Mouse (Mus musculus): ENCODE results near the gene Ak9. TPM values are rescaled to one million over a fixed set of nuclear protein-coding genes. Genes with fewer than 3 reads are reported as not detected.
"Not testable (repeated sequence)": the region's sequence is repeated elsewhere in the genome, so short reads cannot be mapped to it uniquely, and the experiment has no call there.

Gene Ak9
- polyA plus RNA-seq, 1 experiment from 2014 or later: not detected

- Histone ChIP-seq H3K4me3 (no peak overlapping the region), H3K9me3 (no peaks in the 10 kb centered on the region), H3K36me3 (no peaks in the 10 kb centered on the region), H3K9ac (replicated peaks) (no peak overlapping the region), H3K4me2 (replicated peaks) (no peak overlapping the region), H3K4me1 (no peaks in the 10 kb centered on the region), H3K27me3 (no peaks in the 10 kb centered on the region), H3K27ac (replicated peaks) (no peak overlapping the region)
- WGBS: 88% methylated on average over 9 of the region's 9 CpGs
- no peak for ATAC-seq (ENCODE audit: low FRiP score, low read depth)
Measured at GRCm38 (mm10) chr10:41365086-41365485, 61.3 kb downstream of the Ak9 start.

DNA sequence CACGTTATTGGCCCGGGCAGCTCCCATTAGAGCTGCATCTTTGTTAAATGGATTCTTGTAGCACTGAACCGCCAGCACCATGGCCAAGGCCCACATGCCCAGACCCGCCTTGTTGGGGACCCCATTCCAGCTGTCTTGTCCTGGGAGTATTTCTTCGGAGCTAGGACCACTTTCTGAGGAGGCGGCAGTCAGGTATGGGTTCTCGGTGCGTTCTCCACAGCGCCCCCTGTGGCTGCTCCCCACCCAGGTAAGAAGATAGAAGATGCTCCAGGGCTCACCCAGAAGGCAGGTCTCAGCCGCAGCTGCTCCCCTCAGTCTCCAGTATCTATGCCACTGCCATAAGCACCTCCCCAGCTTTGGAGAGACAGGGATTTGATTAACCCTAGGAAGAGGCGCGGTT, 76.7 kb downstream of the Ak9 start:
- no peak overlapping the region for H3K27ac ChIP-seq (replicated peaks)
- no peak for ATAC-seq (ENCODE audit: low FRiP score, low read depth)
- no peaks in the 10 kb centered on the region for H3K27me3 ChIP-seq
- 73% methylated on average over 12 of the region's 12 CpGs for WGBS
- no peaks in the 10 kb centered on the region for H3K36me3 ChIP-seq
- H3K9me3 ChIP-seq: no peaks in the 10 kb centered on the region
- H3K4me2 ChIP-seq (replicated peaks): no peak overlapping the region
- H3K9ac ChIP-seq (replicated peaks): no peak overlapping the region
- no peak overlapping the region for H3K4me3 ChIP-seq
- no peaks in the 10 kb centered on the region for H3K4me1 ChIP-seq

DNA sequence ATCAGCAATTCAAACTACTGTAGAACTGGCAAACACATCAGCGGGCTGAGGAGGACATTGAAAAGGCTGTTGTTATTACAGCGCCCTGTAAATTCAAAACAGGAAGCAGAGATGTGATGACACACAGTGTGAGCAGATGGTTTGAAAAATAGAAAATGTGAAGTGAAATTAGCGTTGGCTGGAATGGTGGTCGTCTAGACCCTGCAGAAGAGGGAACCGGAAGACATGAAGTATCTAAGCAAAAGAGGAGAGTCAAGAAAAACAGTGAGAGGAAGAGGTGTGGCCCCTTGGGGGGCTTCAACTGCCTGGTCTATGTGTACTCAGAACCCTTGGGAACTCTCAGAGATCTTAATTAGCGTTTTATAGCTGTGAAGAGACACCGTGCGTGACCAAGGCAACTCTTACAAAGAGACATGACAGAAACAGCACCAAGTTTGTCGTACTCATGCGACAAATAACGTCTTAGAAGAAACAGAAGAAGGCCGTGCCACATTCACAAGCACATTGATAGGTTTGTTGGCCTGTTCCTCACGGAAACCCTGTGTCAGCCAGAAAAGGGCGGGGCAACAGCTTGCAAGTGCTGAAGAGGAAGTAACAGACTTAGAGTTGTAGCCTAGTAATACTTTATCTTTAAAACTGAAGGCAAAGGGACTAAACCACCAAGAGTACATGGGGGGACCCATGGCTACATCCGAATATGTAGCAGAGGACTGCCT, 81.9 kb downstream of the Ak9 start:
- Histone ChIP-seq H3K36me3 (no peaks in the 10 kb centered on the region), H3K4me3 (no peak overlapping the region), H3K27ac (replicated peaks) (no peak overlapping the region), H3K9me3 (no peaks in the 10 kb centered on the region), H3K4me2 (replicated peaks) (no peak overlapping the region), H3K27me3 (no peaks in the 10 kb centered on the region), H3K4me1 (no peaks in the 10 kb centered on the region), H3K9ac (replicated peaks) (no peak overlapping the region)
- ATAC-seq (ENCODE audit: low FRiP score, low read depth): no peak
- WGBS: 84% methylated on average over 15 of the region's 15 CpGs

- Histone ChIP-seq H3K9ac (replicated peaks) (no peak overlapping the region), H3K4me3 (no peak overlapping the region), H3K36me3 (no peaks in the 10 kb centered on the region), H3K27me3 (no peaks in the 10 kb centered on the region), H3K9me3 (no peaks in the 10 kb centered on the region), H3K4me2 (replicated peaks) (no peak overlapping the region), H3K27ac (replicated peaks) (no peak overlapping the region), H3K4me1 (no peaks in the 10 kb centered on the region)
- 45% methylated on average over 2 of the region's 2 CpGs for WGBS
- ATAC-seq (ENCODE audit: low FRiP score, low read depth): no peak
Measured at GRCm38 (mm10) chr10:41393555-41393954, 89.8 kb downstream of the Ak9 start.

DNA sequence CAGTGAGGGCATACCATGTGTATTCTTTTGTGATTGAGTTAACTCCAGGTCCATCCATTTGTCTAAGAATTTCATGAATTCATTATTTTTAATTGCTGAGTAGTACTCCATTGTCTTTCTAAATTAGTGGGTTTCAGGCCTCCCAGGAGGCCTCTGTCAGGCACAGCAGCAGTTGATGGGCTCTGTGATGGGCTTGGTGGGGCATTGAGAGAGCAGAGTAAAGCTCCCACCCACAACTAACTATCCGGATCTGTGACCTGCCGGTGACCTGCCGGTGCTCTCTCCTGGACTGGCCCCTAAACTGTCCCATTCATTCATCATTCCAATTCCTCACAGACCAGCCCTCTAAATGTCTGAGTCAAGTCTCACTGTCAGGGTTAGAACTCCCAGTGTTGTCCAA, 97.3 kb downstream of the Ak9 start:
- Histone ChIP-seq H3K27ac (replicated peaks) (no peak overlapping the region), H3K27me3 (no peaks in the 10 kb centered on the region), H3K9ac (replicated peaks) (no peak overlapping the region), H3K4me2 (replicated peaks) (no peak overlapping the region), H3K9me3 (no peaks in the 10 kb centered on the region), H3K4me1 (no peaks in the 10 kb centered on the region), H3K4me3 (no peak overlapping the region), H3K36me3 (no peaks in the 10 kb centered on the region)
- no peak for ATAC-seq (ENCODE audit: low FRiP score, low read depth)
- 90% methylated on average over 3 of the region's 3 CpGs for WGBS

DNA sequence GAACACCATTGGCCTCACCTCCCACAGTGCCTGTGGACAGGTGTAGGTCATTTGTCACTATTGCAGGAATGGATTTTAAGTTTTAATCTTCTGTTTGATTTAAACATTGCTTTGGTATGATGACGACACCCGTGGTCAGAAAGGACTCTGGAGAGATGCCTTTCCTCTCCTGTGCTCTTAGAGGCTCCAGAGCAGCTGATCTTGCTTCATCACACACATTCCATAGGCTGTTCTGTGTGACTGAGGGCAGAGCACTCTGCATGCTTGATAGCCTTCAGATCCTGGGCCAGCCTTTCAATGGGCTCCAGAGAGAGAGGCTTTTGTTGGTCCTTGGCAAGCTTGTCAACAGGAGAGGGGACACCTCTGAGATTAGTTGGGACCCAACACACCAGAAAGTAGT, 99.6 kb downstream of the Ak9 start:
- no peaks in the 10 kb centered on the region for H3K36me3 ChIP-seq
- H3K4me1 ChIP-seq: no peaks in the 10 kb centered on the region
- no peaks in the 10 kb centered on the region for H3K9me3 ChIP-seq
- H3K4me2 ChIP-seq (replicated peaks): no peak overlapping the region
- H3K27ac ChIP-seq (replicated peaks): no peak overlapping the region
- 78% methylated on average over 2 of the region's 2 CpGs for WGBS
- no peaks in the 10 kb centered on the region for H3K27me3 ChIP-seq
- no peak overlapping the region for H3K9ac ChIP-seq (replicated peaks)
- H3K4me3 ChIP-seq: no peak overlapping the region
- ATAC-seq (ENCODE audit: low FRiP score, low read depth): no peak

- no peaks in the 10 kb centered on the region for H3K36me3 ChIP-seq
- H3K4me2 ChIP-seq (replicated peaks): no peak overlapping the region
- WGBS: 39% methylated on average over 3 of the region's 3 CpGs
- H3K27me3 ChIP-seq: no peaks in the 10 kb centered on the region
- H3K9me3 ChIP-seq: no peaks in the 10 kb centered on the region
- no peak overlapping the region for H3K27ac ChIP-seq (replicated peaks)
- H3K4me3 ChIP-seq: no peak overlapping the region
- ATAC-seq (ENCODE audit: low FRiP score, low read depth): no peak
- H3K4me1 ChIP-seq: no peaks in the 10 kb centered on the region
- H3K9ac ChIP-seq (replicated peaks): no peak overlapping the region
Measured at GRCm38 (mm10) chr10:41403893-41404612, 100.3 kb downstream of the Ak9 start.

DNA sequence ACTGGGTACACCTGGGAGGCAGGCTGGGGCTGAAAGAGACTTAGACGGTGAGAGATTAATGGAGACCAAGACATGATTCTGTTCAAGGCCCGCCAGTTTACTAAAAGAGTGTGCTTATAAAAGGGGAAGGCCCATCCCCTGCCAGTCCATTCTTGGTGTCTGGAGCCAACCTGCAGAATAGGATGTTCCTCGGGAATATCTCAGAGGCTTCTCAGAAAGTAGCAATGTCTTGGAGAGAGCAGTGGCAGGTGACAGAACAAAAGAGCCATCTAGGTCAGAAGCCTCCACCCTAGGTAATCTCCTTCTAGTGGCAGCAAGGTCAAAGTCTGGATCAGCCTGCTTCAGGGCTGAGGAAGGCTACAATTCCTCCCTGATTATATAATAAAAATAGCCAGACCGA, 106.4 kb downstream of the Ak9 start:
- not testable (repeated sequence) for ATAC-seq (ENCODE audit: low FRiP score, low read depth); H3K4me3 ChIP-seq; H3K4me2 ChIP-seq (replicated peaks); H3K9ac ChIP-seq (replicated peaks); H3K9me3 ChIP-seq; H3K4me1 ChIP-seq; H3K36me3 ChIP-seq; H3K27me3 ChIP-seq; H3K27ac ChIP-seq (replicated peaks)
- 91% methylated on average over 4 of the region's 4 CpGs for WGBS

DNA sequence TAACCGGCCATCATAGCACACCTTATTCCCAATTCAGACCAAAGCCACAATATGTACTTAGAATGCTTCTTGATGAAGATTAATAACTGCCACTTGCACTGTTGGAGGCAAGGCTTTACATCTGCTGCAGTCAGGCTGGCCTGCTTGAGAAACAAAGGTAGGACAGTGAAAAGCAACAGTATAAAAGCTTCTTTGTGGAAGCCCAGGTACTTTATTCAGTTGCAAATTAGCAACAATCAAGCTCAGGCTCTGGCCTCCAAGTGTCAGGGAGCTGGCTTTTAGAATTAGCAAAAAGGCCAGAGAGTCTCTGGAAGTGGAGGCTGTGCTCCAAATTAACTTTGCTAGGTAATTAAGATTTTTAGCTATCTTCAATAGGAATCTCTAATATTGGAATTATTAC, 107.0 kb downstream of the Ak9 start:
- not testable (repeated sequence) for H3K27ac ChIP-seq (replicated peaks); H3K4me2 ChIP-seq (replicated peaks); H3K9ac ChIP-seq (replicated peaks); ATAC-seq (ENCODE audit: low FRiP score, low read depth); H3K9me3 ChIP-seq; H3K4me1 ChIP-seq; H3K4me3 ChIP-seq; H3K27me3 ChIP-seq; H3K36me3 ChIP-seq
- WGBS: 95% methylated on average over 1 of the region's 1 CpGs

DNA sequence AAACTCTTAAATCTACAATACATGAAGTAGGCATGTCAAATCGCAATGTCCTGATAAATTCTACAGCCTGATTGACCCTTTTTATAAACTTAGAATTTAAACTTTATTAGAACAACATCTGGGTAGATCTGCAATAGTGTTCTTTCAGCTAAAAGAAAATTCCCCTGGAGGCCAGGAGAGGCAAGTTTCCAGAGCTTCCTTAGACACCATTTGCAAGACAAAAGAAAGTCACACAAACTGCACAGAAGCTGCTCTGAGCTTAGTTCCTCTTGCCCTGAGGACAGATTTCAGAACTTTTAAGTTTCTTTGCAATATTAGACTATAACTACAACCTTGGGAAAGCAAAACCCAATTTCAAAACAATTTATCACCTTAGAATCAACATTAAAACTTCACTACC, 109.7 kb downstream of the Ak9 start:
- 83% methylated on average over 1 of the region's 1 CpGs for WGBS
- not testable (repeated sequence) for H3K4me1 ChIP-seq; H3K9ac ChIP-seq (replicated peaks); H3K27ac ChIP-seq (replicated peaks); H3K4me3 ChIP-seq; H3K4me2 ChIP-seq (replicated peaks); H3K27me3 ChIP-seq; H3K36me3 ChIP-seq; ATAC-seq (ENCODE audit: low FRiP score, low read depth)
- peaks cover 12% of the 10 kb centered on the region for H3K9me3 ChIP-seq

DNA sequence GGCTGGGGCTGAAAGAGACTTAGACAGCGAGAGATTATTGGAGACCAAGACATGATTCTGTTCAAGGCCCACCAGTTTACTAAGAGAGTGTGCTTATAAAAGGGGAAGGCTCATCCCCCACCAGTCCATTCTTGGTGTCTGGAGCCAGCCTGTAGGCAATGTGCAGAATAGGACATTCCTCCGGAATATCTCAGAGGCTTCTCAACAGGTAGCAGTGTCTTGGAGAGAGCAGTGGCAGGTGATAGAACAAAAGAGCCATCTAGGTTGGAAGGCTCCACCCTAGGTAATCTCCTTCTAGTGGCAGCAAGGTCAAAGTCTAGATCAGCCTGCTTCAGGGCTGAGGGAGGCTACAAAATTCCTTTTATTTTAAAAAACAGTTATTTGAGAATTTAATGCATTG, 111.6 kb downstream of the Ak9 start:
- peaks cover 12% of the 10 kb centered on the region for H3K9me3 ChIP-seq
- H3K36me3 ChIP-seq; H3K4me2 ChIP-seq (replicated peaks); H3K27me3 ChIP-seq; H3K9ac ChIP-seq (replicated peaks); H3K4me3 ChIP-seq; H3K27ac ChIP-seq (replicated peaks); ATAC-seq (ENCODE audit: low FRiP score, low read depth); H3K4me1 ChIP-seq: not testable (repeated sequence)
- WGBS: 95% methylated on average over 2 of the region's 2 CpGs

DNA sequence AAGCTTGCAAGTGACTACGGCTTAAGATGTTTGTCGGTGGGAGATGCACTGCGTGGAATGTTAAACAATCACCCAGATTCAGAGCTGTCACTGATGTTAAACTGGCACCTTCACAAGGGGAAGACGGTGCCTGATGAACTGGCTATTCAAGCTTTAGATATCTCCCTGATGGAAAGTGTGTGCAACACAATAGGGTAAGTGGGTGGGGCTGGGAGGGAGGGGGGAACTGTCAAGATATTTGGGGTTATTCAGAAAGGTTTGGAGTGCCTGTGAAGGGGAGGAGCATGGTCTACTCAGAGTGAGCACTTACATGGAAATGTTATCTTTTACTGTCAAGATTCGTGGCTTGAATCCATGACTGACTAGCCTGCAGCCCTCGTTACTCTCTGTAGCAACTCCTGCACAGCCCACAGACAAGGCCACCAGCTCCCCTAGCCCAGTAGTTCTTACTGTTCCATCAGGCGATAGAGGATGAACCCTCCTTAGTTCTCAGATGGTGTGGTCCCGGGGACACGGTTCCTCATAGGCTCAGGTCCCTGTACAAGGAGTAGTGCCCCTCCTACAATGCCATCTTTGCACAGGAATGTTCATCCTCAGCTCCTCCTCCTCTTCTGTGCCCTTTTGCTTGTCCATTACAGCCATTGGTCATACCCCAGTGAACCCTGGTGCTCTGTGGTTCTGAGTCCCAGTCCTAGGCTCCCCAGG, 116.9 kb downstream of the Ak9 start:
- H3K9ac ChIP-seq (replicated peaks): no peak overlapping the region
- no peaks in the 10 kb centered on the region for H3K36me3 ChIP-seq
- no peak overlapping the region for H3K27ac ChIP-seq (replicated peaks)
- H3K4me3 ChIP-seq: no peak overlapping the region
- no peaks in the 10 kb centered on the region for H3K4me1 ChIP-seq
- peaks cover 5% of the 10 kb centered on the region; the same call in 1 of the 2 replicates for H3K9me3 ChIP-seq
- 82% methylated on average over 9 of the region's 9 CpGs for WGBS
- H3K4me2 ChIP-seq (replicated peaks): no peak overlapping the region
- ATAC-seq (ENCODE audit: low FRiP score, low read depth): no peak
- H3K27me3 ChIP-seq: no peaks in the 10 kb centered on the region

Data from midbrain, embryonic 12.5 days (tissue).